Mouse (Mus musculus) limb, embryonic 15.5 days (tissue): ENCODE measurements at regions not wholly inside any gene's neighbourhood (a gene's known extent, or its start where the extent isn't known, plus 50 kb on each side); places are given as distances from the start of the nearest gene placed in this dataset.
A peak's percentile ranks its signal among the peaks of the same experiment; 100 is the strongest.

ENCODE experiments used
- ATAC-seq: fragments of 200-750 bp; cut with Nextera tagmentation; 2 replicates; pipeline ENCODE4 v1.8.0; 2017; ENCODE audit warnings: low read depth, moderate TSS enrichment; ENCODE audit not compliant: insufficient number of reproducible peaks, low FRiP score, low TSS enrichment
- H3K27ac ChIP-seq: fragments of 300-500 bp; sonication (generic); 2 replicates; pipeline ENCODE4 v1.5.1; 2015; ENCODE audit warnings: moderate library complexity, mild to moderate bottlenecking, inconsistent platforms
- H3K27me3 ChIP-seq: fragments of 300-500 bp; sonication (generic); 2 replicates; pipeline ENCODE4 v1.6.1; 2015; ENCODE audit warnings: inconsistent platforms
- H3K36me3 ChIP-seq: fragments of 300-500 bp; sonication (generic); 2 replicates; pipeline ENCODE4 v1.6.1; 2015; ENCODE audit warnings: inconsistent platforms
- H3K4me1 ChIP-seq: fragments of 300-500 bp; sonication (generic); 2 replicates; pipeline ENCODE4 v1.6.1; 2015; ENCODE audit warnings: inconsistent platforms
- H3K4me2 ChIP-seq: fragments of 300-500 bp; sonication (generic); 2 replicates; pipeline ENCODE4 v1.6.1; 2015; ENCODE audit warnings: mild to moderate bottlenecking, inconsistent platforms
- H3K4me3 ChIP-seq: fragments of 300-500 bp; sonication (generic); 2 replicates; pipeline ENCODE4 v1.5.1; 2015; ENCODE audit warnings: mild to moderate bottlenecking, inconsistent platforms
- H3K9ac ChIP-seq: fragments of 300-500 bp; sonication (generic); 2 replicates; pipeline ENCODE4 v1.6.1; 2015; ENCODE audit warnings: inconsistent platforms
- H3K9me3 ChIP-seq: fragments of 300-500 bp; sonication (generic); 2 replicates; pipeline ENCODE4 v1.6.1; 2016; ENCODE audit warnings: inconsistent platforms
- whole genome bisulfite sequencing: fragments of 180-500 bp; shearing (Covaris S2); methylation state at CpG from one replicate; pipeline ENCODE4 v1.1.7; 2015; 5-methylcytosine and 5-hydroxymethylcytosine counted together

- H3K4me2 ChIP-seq: no peak overlapping the region
- no peaks in the 10 kb centered on the region for H3K27me3 ChIP-seq
- no peak overlapping the region for H3K4me3 ChIP-seq
- no peak overlapping the region for H3K27ac ChIP-seq
- peak; percentile 55; the same call in 1 of the 2 replicates for ATAC-seq
- H3K9me3 ChIP-seq: no peaks in the 10 kb centered on the region
- no peaks in the 10 kb centered on the region for H3K36me3 ChIP-seq
- no peak overlapping the region for H3K9ac ChIP-seq
- H3K4me1 ChIP-seq: no peaks in the 10 kb centered on the region
These were observed 287.3 kb upstream of the A1bg start for GRCm38 (mm10) chr15:61210161-61210560.

GRCm38 (mm10) chr15:61189981-61190380 lies 267.2 kb upstream of the A1bg start:
- Histone ChIP-seq H3K4me2 (no peak overlapping the region), H3K9ac (no peak overlapping the region), H3K27ac (peak overlapping the region; percentile 62), H3K4me3 (no peak overlapping the region), H3K9me3 (no peaks in the 10 kb centered on the region), H3K4me1 (peaks cover 3% of the 10 kb centered on the region; the same call in 1 of the 2 replicates), H3K36me3 (no peaks in the 10 kb centered on the region), H3K27me3 (no peaks in the 10 kb centered on the region)
- WGBS: 73% methylated on average over 1 of the region's 1 CpGs
- ATAC-seq: no peak

GRCm38 (mm10) chr15:61189481-61189880 lies 266.7 kb upstream of the A1bg start:
- Histone ChIP-seq H3K4me1 (peaks cover 4% of the 10 kb centered on the region; the same call in 1 of the 2 replicates), H3K27me3 (no peaks in the 10 kb centered on the region), H3K4me2 (no peak overlapping the region), H3K27ac (peak overlapping the region; percentile 62), H3K4me3 (no peak overlapping the region), H3K9ac (no peak overlapping the region), H3K9me3 (no peaks in the 10 kb centered on the region), H3K36me3 (no peaks in the 10 kb centered on the region)
- no peak for ATAC-seq
- WGBS: 21% methylated on average over 8 of the region's 8 CpGs

GRCm38 (mm10) chr15:61184597-61184963 lies 261.8 kb upstream of the A1bg start:
- WGBS: 65% methylated on average over 2 of the region's 2 CpGs

GRCm38 (mm10) chr15:61183751-61184596 lies 261.2 kb upstream of the A1bg start:
- H3K9ac ChIP-seq: no peak overlapping the region
- H3K4me1 ChIP-seq: peaks cover 14% of the 10 kb centered on the region
- H3K27me3 ChIP-seq: no peaks in the 10 kb centered on the region
- no peaks in the 10 kb centered on the region for H3K9me3 ChIP-seq
- ATAC-seq: no peak
- no peak overlapping the region for H3K4me3 ChIP-seq
- WGBS: 49% methylated on average over 11 of the region's 11 CpGs
- peak overlapping the region; percentile 28 for H3K27ac ChIP-seq
- no peak overlapping the region for H3K4me2 ChIP-seq
- H3K36me3 ChIP-seq: no peaks in the 10 kb centered on the region

More at GRCm38 (mm10) chr15:61184597-61184963, 261.8 kb upstream of the A1bg start:
- Histone ChIP-seq H3K27me3 (no peaks in the 10 kb centered on the region), H3K36me3 (no peaks in the 10 kb centered on the region), H3K4me3 (no peak overlapping the region), H3K9ac (no peak overlapping the region), H3K4me2 (no peak overlapping the region), H3K9me3 (no peaks in the 10 kb centered on the region), H3K27ac (peak overlapping the region; percentile 28), H3K4me1 (peaks cover 17% of the 10 kb centered on the region)
- no peak for ATAC-seq

- ATAC-seq: no peak
- no peaks in the 10 kb centered on the region for H3K36me3 ChIP-seq
- H3K9me3 ChIP-seq: no peaks in the 10 kb centered on the region
- H3K27me3 ChIP-seq: no peaks in the 10 kb centered on the region
- H3K9ac ChIP-seq: no peak overlapping the region
- H3K4me3 ChIP-seq: no peak overlapping the region
- 39% methylated on average over 5 of the region's 5 CpGs for WGBS
- H3K4me1 ChIP-seq: peaks cover 14% of the 10 kb centered on the region
- peak overlapping the region; percentile 28; the same call in 1 of the 2 replicates for H3K27ac ChIP-seq
- no peak overlapping the region for H3K4me2 ChIP-seq
These were observed 260.5 kb upstream of the A1bg start for GRCm38 (mm10) chr15:61183291-61183690.

GRCm38 (mm10) chr15:61168842-61169416 lies 246.1 kb upstream of the A1bg start:
- ATAC-seq: no peak
- H3K9me3 ChIP-seq: no peaks in the 10 kb centered on the region
- no peaks in the 10 kb centered on the region for H3K27me3 ChIP-seq
- WGBS: 87% methylated on average over 1 of the region's 1 CpGs
- H3K36me3 ChIP-seq: no peaks in the 10 kb centered on the region
- H3K4me3 ChIP-seq: no peak overlapping the region
- H3K9ac ChIP-seq: no peak overlapping the region
- no peak overlapping the region for H3K4me2 ChIP-seq
- H3K27ac ChIP-seq: no peak overlapping the region
- no peaks in the 10 kb centered on the region for H3K4me1 ChIP-seq

GRCm38 (mm10) chr15:61165050-61165449 lies 242.2 kb upstream of the A1bg start:
- WGBS: 23% methylated on average over 5 of the region's 5 CpGs
- H3K9ac ChIP-seq: no peak overlapping the region
- ATAC-seq: no peak

GRCm38 (mm10) chr15:61161397-61161796 lies 238.6 kb upstream of the A1bg start:
- ATAC-seq: no peak
- no peak overlapping the region for H3K27ac ChIP-seq
- WGBS: 58% methylated on average over 5 of the region's 5 CpGs

More at GRCm38 (mm10) chr15:61165050-61165449, 242.2 kb upstream of the A1bg start:
- H3K4me2 ChIP-seq: no peak overlapping the region
- H3K27me3 ChIP-seq: no peaks in the 10 kb centered on the region
- H3K4me1 ChIP-seq: peaks cover 3% of the 10 kb centered on the region; the same call in 1 of the 2 replicates
- H3K4me3 ChIP-seq: no peak overlapping the region
- H3K9me3 ChIP-seq: no peaks in the 10 kb centered on the region
- H3K27ac ChIP-seq: no peak overlapping the region
- H3K36me3 ChIP-seq: no peaks in the 10 kb centered on the region

GRCm38 (mm10) chr15:61160666-61161065 lies 237.9 kb upstream of the A1bg start:
- WGBS: 72% methylated on average over 1 of the region's 1 CpGs
- Histone ChIP-seq H3K4me2 (no peak overlapping the region), H3K36me3 (no peaks in the 10 kb centered on the region), H3K9me3 (no peaks in the 10 kb centered on the region), H3K27me3 (0 out of 2 replicates have a peak, but pooled peaks cover 5% of the 10 kb centered on the region), H3K4me3 (no peak overlapping the region), H3K27ac (no peak overlapping the region), H3K9ac (no peak overlapping the region), H3K4me1 (peaks cover 11% of the 10 kb centered on the region; the same call in 1 of the 2 replicates)
- no peak for ATAC-seq

More at GRCm38 (mm10) chr15:61161397-61161796, 238.6 kb upstream of the A1bg start:
- H3K4me3 ChIP-seq: no peak overlapping the region
- peaks cover 11% of the 10 kb centered on the region; the same call in 1 of the 2 replicates for H3K4me1 ChIP-seq
- H3K4me2 ChIP-seq: no peak overlapping the region
- H3K27me3 ChIP-seq: 0 out of 2 replicates have a peak, but pooled peaks cover 4% of the 10 kb centered on the region
- no peaks in the 10 kb centered on the region for H3K9me3 ChIP-seq
- no peak overlapping the region for H3K9ac ChIP-seq
- H3K36me3 ChIP-seq: no peaks in the 10 kb centered on the region

- ATAC-seq: no peak
- Histone ChIP-seq H3K9ac (no peak overlapping the region), H3K9me3 (no peaks in the 10 kb centered on the region), H3K4me3 (no peak overlapping the region), H3K4me2 (no peak overlapping the region), H3K27me3 (0 out of 2 replicates have a peak, but pooled peaks cover 5% of the 10 kb centered on the region), H3K27ac (no peak overlapping the region), H3K36me3 (no peaks in the 10 kb centered on the region), H3K4me1 (peaks cover 11% of the 10 kb centered on the region; the same call in 1 of the 2 replicates)
- 62% methylated on average over 5 of the region's 5 CpGs for whole genome bisulfite sequencing
These were observed 236.7 kb upstream of the A1bg start for GRCm38 (mm10) chr15:61159552-61159951.

GRCm38 (mm10) chr15:61158041-61158545 lies 235.3 kb upstream of the A1bg start:
- Histone ChIP-seq H3K27me3 (0 out of 2 replicates have a peak, but pooled peaks cover 5% of the 10 kb centered on the region), H3K9ac (peak overlapping the region; percentile 26; the same call in 1 of the 2 replicates), H3K4me1 (peaks cover 11% of the 10 kb centered on the region; the same call in 1 of the 2 replicates), H3K4me3 (peak overlapping the region; percentile 41), H3K36me3 (no peaks in the 10 kb centered on the region), H3K27ac (peak overlapping the region; percentile 79), H3K9me3 (no peaks in the 10 kb centered on the region), H3K4me2 (peak overlapping the region; percentile 70)
- WGBS: 11% methylated on average over 13 of the region's 13 CpGs
- ATAC-seq: no peak
